Mouse (Mus musculus) right cerebral cortex, adult 2 months (tissue): ENCODE results near the gene Fcgrt.

Experiments
- DNase-seq, 2 experiments: peaks; one replicate each; pipeline ENCODE4 v3.0.0; 2021 to 2022; ENCODE audit warnings: low spot score in 2 of 2

Fcgrt gene

GRCm38 (mm10) chr7:45056329-45056971, 47.2 kb downstream of the Fcgrt start:
- no peak for DNase-seq

GRCm38 (mm10) chr7:45053931-45054510, 49.6 kb downstream of the Fcgrt start:
- peak; percentile 90 to 91 for DNase-seq

GRCm38 (mm10) chr7:45053117-45053930, 50.3 kb downstream of the Fcgrt start:
- DNase-seq: peak; percentile 57 to 73

GRCm38 (mm10) chr7:45052862-45053116, 50.9 kb downstream of the Fcgrt start, which contains the start of gene Prr12:
Gene Prr12 (minus strand): TSS chr7:45052881.
- no peak for DNase-seq

GRCm38 (mm10) chr7:45052181-45052861, 51.3 kb downstream of the Fcgrt start:
- peak; percentile 50 to 52 for DNase-seq

- DNase-seq: no peak
These were observed 52.1 kb downstream of the Fcgrt start for GRCm38 (mm10) chr7:45051601-45051974.

GRCm38 (mm10) chr7:45050945-45051600, 52.6 kb downstream of the Fcgrt start:
- DNase-seq: peak; percentile 60 to 74

GRCm38 (mm10) chr7:45048923-45049657, 54.6 kb downstream of the Fcgrt start:
- no peak for DNase-seq

GRCm38 (mm10) chr7:45048001-45048890, 55.4 kb downstream of the Fcgrt start:
- no peak for DNase-seq

- DNase-seq: no peak
These were observed 56.2 kb downstream of the Fcgrt start for GRCm38 (mm10) chr7:45047491-45047890.

- DNase-seq: no peak
These were observed 56.7 kb downstream of the Fcgrt start for GRCm38 (mm10) chr7:45046853-45047350.

- DNase-seq: no peak
These were observed 57.9 kb downstream of the Fcgrt start for GRCm38 (mm10) chr7:45045741-45046140.

- DNase-seq: no peak
These were observed 60.3 kb downstream of the Fcgrt start for GRCm38 (mm10) chr7:45043307-45043706.
